Mouse (Mus musculus) liver, embryonic 14.5 days (tissue): ENCODE data around the gene Gtf2h2.

Source experiments
- CTCF ChIP-seq: IDR thresholded peaks from 2 replicates; pipeline ENCODE4 v1.5.1; 2016; ENCODE audit warnings: antibody characterized with exemption, low read depth, control low read depth
- EP300 ChIP-seq: IDR thresholded peaks from 2 replicates; pipeline ENCODE4 v1.6.1; 2016; ENCODE audit warnings: antibody characterized with exemption, low read depth

DNA sequence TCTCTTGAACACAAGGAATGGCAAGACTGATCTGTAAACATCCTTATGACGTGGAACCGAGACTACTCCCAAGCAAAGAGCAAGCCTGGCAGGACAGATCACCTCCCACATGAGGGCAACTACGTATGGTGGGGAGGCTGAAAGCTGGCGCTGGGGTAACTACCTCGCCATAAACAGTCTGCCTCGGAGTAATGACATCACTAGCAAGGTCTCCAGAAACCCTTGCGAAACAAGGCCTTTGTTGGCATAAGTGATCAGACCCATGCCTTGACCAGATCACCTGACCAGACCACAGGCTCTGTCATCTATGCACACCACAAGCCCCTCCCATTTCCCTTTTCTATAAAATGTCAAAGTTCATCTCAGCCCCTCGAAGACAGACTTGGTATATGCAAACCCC, 934 bp upstream of the Gtf2h2 start:
- TF ChIP-seq CTCF (no peak), EP300 (no peak)
